Mouse (Mus musculus) retina, postnatal 7 days (tissue): ENCODE measurements around the gene Mapt.
A peak's percentile ranks its signal among the peaks of the same experiment; 100 is the strongest.
"Not testable (repeated sequence)": the region's sequence is repeated elsewhere in the genome, so short reads cannot be mapped to it uniquely, and the experiment has no call there.

ENCODE experiments used
- DNase-seq: peaks from one replicate; pipeline ENCODE4 v3.0.0-alpha.2; 2012; ENCODE audit warnings: low read depth, low spot score

The Mapt gene

GRCm38 (mm10) chr11:104233101-104233500 lies 1.9 kb downstream of the Mapt start:
- no peak for DNase-seq

DNA sequence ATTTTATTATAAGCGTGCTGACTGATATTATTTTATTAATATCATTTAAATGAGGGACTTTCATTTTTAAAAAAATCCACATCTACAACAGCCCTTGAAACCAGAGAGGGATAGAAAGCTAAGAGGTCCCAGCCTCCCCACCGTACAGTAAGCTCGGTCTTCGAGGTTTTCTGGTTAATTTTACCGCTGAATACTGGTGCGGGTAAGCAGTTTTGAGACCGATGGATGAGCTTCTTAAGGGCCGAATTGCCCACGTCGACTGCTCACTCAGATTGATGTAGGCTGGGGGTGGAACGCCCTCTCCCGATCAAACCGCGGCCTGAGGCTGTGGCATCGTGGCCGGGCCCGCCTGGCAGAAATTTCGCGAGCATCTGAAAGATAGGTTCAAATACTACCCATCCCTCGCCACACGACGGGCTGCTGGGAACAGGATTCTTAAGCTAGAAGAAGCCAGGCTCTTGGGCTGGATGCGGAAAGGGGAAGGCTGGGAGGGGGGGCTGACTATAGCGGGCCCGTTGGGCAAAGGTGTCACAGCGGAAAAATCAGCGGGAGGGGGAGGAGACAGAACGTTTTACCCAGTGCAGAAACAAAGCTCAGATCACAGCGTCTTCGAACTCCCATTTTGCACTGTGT lies 2.5 kb downstream of the Mapt start:
- no peak for DNase-seq

GRCm38 (mm10) chr11:104234680-104235079 lies 3.5 kb downstream of the Mapt start:
- no peak for DNase-seq

DNA sequence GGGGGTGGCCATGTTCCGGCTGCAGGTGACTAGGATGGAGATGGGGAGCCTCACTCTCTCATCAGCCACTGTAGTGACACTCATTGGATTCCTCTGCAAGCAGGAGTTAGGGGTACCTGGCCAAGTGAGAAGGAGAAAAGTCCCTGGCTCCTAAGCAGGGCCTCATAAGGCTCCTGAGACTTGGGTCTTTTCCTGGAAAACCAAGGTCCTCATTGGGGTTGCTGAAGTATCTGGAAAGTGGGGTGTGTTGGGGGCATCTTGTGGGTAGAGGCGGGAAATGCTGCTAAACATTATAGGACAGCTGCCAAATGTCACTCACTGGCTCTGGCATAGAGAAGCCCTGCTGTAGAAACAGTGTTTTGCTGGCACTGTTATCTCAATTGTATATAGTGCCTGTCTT lies 4.7 kb downstream of the Mapt start:
- DNase-seq = no peak

GRCm38 (mm10) chr11:104237226-104237625 lies 6.0 kb downstream of the Mapt start:
- DNase-seq = no peak

DNA sequence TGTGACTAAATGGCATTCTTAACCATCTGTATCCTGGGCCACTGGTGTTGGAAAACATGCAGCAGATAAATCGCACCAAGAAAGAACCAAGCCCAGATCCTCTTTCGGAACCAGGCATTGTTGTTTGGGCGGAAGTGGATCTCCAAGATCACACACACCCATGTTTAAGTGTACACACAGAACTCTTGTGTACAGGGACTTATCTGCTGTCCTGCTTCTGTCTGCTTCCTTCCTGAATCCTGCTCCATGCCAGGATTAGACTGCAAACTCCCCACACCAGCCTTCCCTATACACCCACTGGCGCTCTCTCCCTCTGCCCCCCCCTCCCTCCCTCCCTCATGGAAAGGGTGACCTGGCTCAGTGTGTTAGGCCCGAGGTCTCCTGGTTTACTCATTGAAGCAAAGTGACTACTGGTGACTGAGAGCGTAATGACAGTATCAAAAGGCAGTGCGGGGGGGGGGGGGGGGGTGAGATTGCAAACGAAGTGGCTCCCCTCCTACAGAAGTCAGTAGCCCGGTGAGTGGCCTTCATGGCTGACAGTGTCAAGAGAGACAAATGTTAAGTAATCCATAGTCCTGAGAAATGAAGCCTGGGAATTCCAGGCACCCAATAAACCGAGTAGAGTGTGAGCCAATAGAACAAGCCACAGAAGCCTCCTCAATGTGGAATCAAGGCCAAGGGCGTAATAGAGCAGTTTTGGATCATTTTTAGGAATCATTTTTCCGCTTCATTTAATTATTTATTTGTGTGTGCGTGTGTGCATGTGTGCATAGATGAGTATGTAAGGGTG lies 7.0 kb downstream of the Mapt start:
- DNase-seq = no peak

DNA sequence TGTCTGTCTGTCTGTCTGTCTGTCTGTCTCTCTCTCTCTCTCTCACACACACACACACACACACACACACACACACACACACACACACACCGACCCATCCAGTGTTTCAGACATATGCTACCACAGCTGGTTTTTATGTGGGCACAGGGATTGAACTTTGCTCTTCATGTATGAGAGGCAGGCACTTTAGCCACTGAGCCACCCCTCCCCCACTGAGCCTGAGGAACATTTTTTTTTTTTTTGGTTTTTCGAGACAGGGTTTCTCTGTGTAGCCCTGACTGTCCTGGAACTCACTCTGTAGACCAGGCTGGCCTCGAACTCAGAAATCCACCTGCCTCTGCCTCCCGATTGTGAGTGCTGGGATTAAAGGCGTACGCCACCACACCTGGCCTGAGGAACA lies 14.3 kb downstream of the Mapt start:
- not testable (repeated sequence) for DNase-seq

- DNase-seq = peak; percentile 76
Measured at GRCm38 (mm10) chr11:104246171-104246694, 15.0 kb downstream of the Mapt start.

- no peak for DNase-seq
Measured at GRCm38 (mm10) chr11:104247141-104247717, 16.0 kb downstream of the Mapt start.

DNA sequence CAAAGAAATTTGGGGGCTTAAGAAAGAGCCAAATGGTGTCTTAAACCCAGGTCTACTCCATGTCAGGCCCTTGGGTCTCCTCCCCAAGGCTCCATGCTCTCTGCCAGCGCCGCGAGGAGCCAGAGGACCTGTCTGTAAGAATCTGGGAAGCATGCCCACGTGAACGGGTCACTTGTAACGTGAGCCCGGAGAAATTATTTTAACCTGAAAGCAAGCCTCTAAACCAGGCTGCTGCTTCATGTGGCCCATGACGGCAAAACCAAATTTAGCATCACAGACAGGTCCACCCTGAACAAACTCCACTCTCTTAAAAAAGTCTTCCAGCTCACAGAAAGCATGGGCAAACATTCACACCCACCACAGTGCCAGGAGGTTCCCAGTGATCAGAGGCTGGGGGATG lies 18.2 kb downstream of the Mapt start:
- DNase-seq = no peak

GRCm38 (mm10) chr11:104251121-104251520 lies 19.9 kb downstream of the Mapt start:
- DNase-seq = no peak

GRCm38 (mm10) chr11:104252094-104252493 lies 20.9 kb downstream of the Mapt start:
- no peak for DNase-seq

DNA sequence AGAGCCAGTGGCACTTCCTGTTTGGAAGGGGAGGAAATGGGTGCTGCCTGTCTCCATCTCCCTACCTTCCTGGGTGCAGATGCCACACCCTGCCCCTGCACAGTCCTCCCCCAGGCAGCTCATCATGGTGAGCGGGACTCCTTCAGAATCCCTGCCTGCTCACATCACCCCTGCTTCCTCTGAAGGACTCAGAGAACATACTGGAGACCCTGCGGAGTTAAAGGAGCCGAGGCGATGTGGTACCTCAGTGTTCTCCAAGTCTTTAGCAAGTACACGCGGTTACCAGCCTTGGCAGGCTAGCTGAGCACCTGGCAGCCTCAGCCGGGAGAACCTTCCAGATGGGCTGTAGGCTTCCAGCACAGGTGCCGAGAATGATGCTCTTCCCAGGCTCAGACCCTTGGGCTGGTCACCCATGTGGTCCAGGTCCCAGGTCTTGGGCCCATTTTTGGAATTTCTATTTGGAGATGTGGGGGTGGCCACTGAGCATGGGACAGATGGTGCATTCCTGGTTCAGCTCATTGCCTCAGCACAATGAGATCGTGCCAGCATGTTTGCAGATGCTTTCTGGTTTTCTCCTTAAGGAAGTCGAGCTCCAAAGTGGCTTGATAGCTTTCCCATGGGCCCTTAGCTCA lies 23.3 kb downstream of the Mapt start:
- no peak for DNase-seq

- no peak for DNase-seq
Measured at GRCm38 (mm10) chr11:104256179-104256578, 25.0 kb downstream of the Mapt start.

- DNase-seq = no peak
Measured at GRCm38 (mm10) chr11:104258991-104259390, 27.8 kb downstream of the Mapt start.

- DNase-seq = no peak
Measured at GRCm38 (mm10) chr11:104264683-104265082, 33.5 kb downstream of the Mapt start.

DNA sequence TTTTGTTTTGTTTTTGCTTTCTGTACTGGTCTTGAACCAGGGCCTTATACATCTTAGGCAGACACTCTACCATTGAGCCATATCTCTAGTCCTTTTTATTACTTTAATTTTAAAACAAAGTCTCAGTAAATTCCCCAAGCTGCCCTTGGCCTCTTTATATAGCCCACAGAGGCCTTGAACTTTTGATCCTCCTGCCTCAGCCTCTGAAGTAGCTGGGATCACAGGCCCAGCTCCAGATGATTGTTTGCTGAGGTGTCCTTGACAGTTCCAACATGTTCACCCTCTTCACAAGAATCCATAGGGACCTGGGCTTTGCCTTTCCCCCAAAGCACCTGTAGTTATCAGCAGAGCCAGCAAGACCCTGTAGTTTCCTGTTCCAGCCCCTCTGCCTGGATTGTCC lies 34.5 kb downstream of the Mapt start:
- DNase-seq = no peak

- DNase-seq = no peak
Measured at GRCm38 (mm10) chr11:104267380-104267779, 36.2 kb downstream of the Mapt start.

- no peak for DNase-seq
Measured at GRCm38 (mm10) chr11:104269385-104269822, 38.2 kb downstream of the Mapt start.

- no peak for DNase-seq
Measured at GRCm38 (mm10) chr11:104270452-104270851, 39.3 kb downstream of the Mapt start.

- DNase-seq = no peak
Measured at GRCm38 (mm10) chr11:104270876-104271275, 39.7 kb downstream of the Mapt start.

- DNase-seq = no peak
Measured at GRCm38 (mm10) chr11:104271876-104272275, 40.7 kb downstream of the Mapt start.
